Mouse (Mus musculus): ENCODE data around the gene Mcts1. TPM values are rescaled to one million over a fixed set of nuclear protein-coding genes. Genes with fewer than 3 reads are reported as not detected.
A peak's percentile ranks its signal among the peaks of the same experiment; 100 is the strongest.

Mcts1 gene
- polyA plus RNA-seq, 1 experiment from 2014 or later: 82.4 TPM

DNA sequence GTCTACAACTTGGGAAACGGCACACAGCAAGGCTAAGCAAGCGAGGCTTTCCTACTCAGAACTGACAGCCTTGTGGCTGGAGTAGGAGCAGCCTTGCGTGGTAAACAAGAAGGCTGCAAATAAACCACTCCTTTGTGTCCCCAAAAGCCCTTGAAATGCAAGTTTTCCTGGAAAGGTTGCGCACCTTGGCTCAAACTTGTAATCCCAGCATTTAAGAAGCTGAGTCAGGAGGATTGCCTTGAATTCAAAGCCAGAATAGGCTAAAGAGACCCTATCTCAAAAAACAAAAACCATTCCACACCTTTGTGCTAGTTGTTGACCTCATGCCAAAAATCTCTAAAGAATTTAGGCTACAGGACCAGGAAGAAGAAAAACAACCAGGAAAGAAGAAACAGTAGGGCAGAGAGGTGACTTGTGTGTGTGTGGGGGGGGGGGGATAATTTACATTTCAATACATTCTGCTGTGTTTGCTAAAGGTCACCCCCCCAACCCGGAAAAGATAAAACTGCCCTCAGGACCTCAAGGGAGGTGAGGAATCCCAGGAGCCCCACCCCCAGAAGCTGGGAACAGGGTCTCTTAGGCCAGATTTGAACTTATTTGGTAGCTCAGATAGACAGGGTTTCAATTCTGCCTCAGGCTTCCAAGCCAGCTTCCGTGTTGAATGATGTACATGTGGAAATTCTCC, 33.7 kb upstream of the Mcts1 start:
- DNase-seq (ENCODE audit: low spot score) (no peak), ATAC-seq (ENCODE audit: low FRiP score, low TSS enrichment) (no peak)
- TF ChIP-seq CTCF (IDR thresholded peaks at IDR 0.05; ENCODE audit: low read depth) (no peak), EP300 (optimal IDR thresholded peaks at IDR 0.05) (no peak)
- 66% methylated on average over 6 of the region's 6 CpGs for WGBS
- no peak overlapping the region for H3K4me3 ChIP-seq (ENCODE audit: low read depth, low read length)
- no peak overlapping the region for H3K4me2 ChIP-seq (replicated peaks; ENCODE audit: low read depth)
- H3K27me3 ChIP-seq (ENCODE audit: control insufficient read depth, insufficient read depth, low read length): no peaks in the 10 kb centered on the region
- no peaks in the 10 kb centered on the region for H3K9me3 ChIP-seq (ENCODE audit: control insufficient read depth, low read length)
- H3K4me1 ChIP-seq (replicated peaks; ENCODE audit: control insufficient read depth, insufficient read depth): no peaks in the 10 kb centered on the region
- no peak overlapping the region for H3K27ac ChIP-seq (replicated peaks)
- H3K9ac ChIP-seq (ENCODE audit: low read length): no peak overlapping the region
- no peaks in the 10 kb centered on the region for H3K36me3 ChIP-seq (ENCODE audit: control insufficient read depth, insufficient read depth, low read length)

- H3K36me3 ChIP-seq (ENCODE audit: control insufficient read depth, insufficient read depth, low read length): no peaks in the 10 kb centered on the region
- no peak within 1 kb of the TSS for H3K9ac ChIP-seq (ENCODE audit: low read length)
- no peak for DNase-seq (ENCODE audit: low spot score)
- H3K4me2 ChIP-seq (replicated peaks; ENCODE audit: low read depth): no peak within 1 kb of the TSS
- TF ChIP-seq EP300 (optimal IDR thresholded peaks at IDR 0.05) (no peak), CTCF (IDR thresholded peaks at IDR 0.05; ENCODE audit: low read depth) (no peak)
- WGBS: 84% methylated on average over 15 of the region's 15 CpGs
- no peak within 1 kb of the TSS for H3K4me3 ChIP-seq (ENCODE audit: low read depth, low read length)
- no peaks in the 10 kb centered on the region for H3K27me3 ChIP-seq (ENCODE audit: control insufficient read depth, insufficient read depth, low read length)
- no peaks in the 10 kb centered on the region for H3K4me1 ChIP-seq (replicated peaks; ENCODE audit: control insufficient read depth, insufficient read depth)
- H3K27ac ChIP-seq (replicated peaks): no peak within 1 kb of the TSS
- ATAC-seq (ENCODE audit: low FRiP score, low TSS enrichment): peak; percentile 56; the same call in 1 of the 2 replicates
- H3K9me3 ChIP-seq (ENCODE audit: control insufficient read depth, low read length): no peaks in the 10 kb centered on the region
Measured at GRCm38 (mm10) chrX:38576078-38576477, 24.3 kb upstream of the Mcts1 start, which contains the start of gene Cul4b. Cul4b (minus strand) TSS chrX:38576196.

- DNase-seq (ENCODE audit: low spot score) (no peak), ATAC-seq (ENCODE audit: low FRiP score, low TSS enrichment) (no peak)
- Histone ChIP-seq H3K4me2 (replicated peaks; ENCODE audit: low read depth) (no peak overlapping the region), H3K4me3 (ENCODE audit: low read depth, low read length) (no peak overlapping the region), H3K9me3 (ENCODE audit: control insufficient read depth, low read length) (no peaks in the 10 kb centered on the region), H3K36me3 (ENCODE audit: control insufficient read depth, insufficient read depth, low read length) (no peaks in the 10 kb centered on the region), H3K27me3 (ENCODE audit: control insufficient read depth, insufficient read depth, low read length) (no peaks in the 10 kb centered on the region), H3K27ac (replicated peaks) (no peak overlapping the region), H3K4me1 (replicated peaks; ENCODE audit: control insufficient read depth, insufficient read depth) (no peaks in the 10 kb centered on the region), H3K9ac (ENCODE audit: low read length) (no peak overlapping the region)
- WGBS: 88% methylated on average over 1 of the region's 1 CpGs
- TF ChIP-seq EP300 (optimal IDR thresholded peaks at IDR 0.05) (no peak), CTCF (IDR thresholded peaks at IDR 0.05; ENCODE audit: low read depth) (no peak)
Measured at GRCm38 (mm10) chrX:38581140-38581539, 19.2 kb upstream of the Mcts1 start.

DNA sequence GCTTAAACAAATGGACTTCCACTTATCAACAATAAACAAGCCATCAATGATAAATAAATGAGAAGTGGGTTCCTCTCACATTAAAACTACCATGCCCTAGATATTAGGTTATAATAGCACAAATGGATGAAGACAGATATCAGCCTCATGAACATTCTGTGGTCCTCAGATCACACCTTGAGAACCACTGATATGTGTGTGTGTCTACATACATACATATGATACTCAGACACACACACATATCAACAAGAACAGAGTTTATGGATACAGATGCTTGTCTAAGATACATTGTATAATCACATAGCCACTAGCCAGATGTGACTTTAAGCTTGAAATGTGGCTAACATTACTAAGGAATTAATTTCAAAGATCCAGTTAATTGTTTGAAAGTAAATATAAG, 17.1 kb upstream of the Mcts1 start:
- H3K27me3 ChIP-seq (ENCODE audit: control insufficient read depth, insufficient read depth, low read length): no peaks in the 10 kb centered on the region
- no peak overlapping the region for H3K4me2 ChIP-seq (replicated peaks; ENCODE audit: low read depth)
- no peaks in the 10 kb centered on the region for H3K36me3 ChIP-seq (ENCODE audit: control insufficient read depth, insufficient read depth, low read length)
- no peak for DNase-seq (ENCODE audit: low spot score)
- ATAC-seq (ENCODE audit: low FRiP score, low TSS enrichment): no peak
- no peaks in the 10 kb centered on the region for H3K4me1 ChIP-seq (replicated peaks; ENCODE audit: control insufficient read depth, insufficient read depth)
- H3K27ac ChIP-seq (replicated peaks): no peak overlapping the region
- H3K9me3 ChIP-seq (ENCODE audit: control insufficient read depth, low read length): no peaks in the 10 kb centered on the region
- no peak overlapping the region for H3K4me3 ChIP-seq (ENCODE audit: low read depth, low read length)
- TF ChIP-seq CTCF (IDR thresholded peaks at IDR 0.05; ENCODE audit: low read depth): no peak
- TF ChIP-seq EP300 (optimal IDR thresholded peaks at IDR 0.05): no peak
- H3K9ac ChIP-seq (ENCODE audit: low read length): no peak overlapping the region

DNA sequence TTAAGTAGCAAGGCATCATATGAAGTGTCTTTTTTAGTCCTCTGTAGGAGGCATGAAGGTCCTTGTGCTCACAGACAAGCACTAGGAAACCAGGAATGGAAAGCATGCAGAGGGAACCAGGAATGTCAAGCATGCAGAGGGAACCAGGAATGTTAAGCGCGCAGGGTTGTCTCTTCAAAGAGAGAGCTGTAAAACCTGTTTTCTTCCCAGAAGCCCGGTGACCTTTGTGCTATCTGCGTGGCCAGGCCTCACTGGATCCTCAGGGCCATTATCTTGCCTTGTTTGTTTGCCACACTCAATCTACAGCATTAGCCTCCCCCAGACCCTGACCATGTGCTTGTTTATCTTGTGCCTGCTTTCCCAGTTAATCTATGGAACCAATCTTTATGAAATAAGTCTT, 10.6 kb upstream of the Mcts1 start:
- no peaks in the 10 kb centered on the region for H3K4me1 ChIP-seq (replicated peaks; ENCODE audit: control insufficient read depth, insufficient read depth)
- H3K9ac ChIP-seq (ENCODE audit: low read length): no peak overlapping the region
- TF ChIP-seq CTCF (IDR thresholded peaks at IDR 0.05; ENCODE audit: low read depth) (no peak), EP300 (optimal IDR thresholded peaks at IDR 0.05) (no peak)
- no peaks in the 10 kb centered on the region for H3K9me3 ChIP-seq (ENCODE audit: control insufficient read depth, low read length)
- no peak overlapping the region for H3K4me3 ChIP-seq (ENCODE audit: low read depth, low read length)
- DNase-seq (ENCODE audit: low spot score): no peak
- H3K27me3 ChIP-seq (ENCODE audit: control insufficient read depth, insufficient read depth, low read length): no peaks in the 10 kb centered on the region
- WGBS: 21% methylated on average over 4 of the region's 4 CpGs
- no peak overlapping the region for H3K27ac ChIP-seq (replicated peaks)
- H3K4me2 ChIP-seq (replicated peaks; ENCODE audit: low read depth): no peak overlapping the region
- no peak for ATAC-seq (ENCODE audit: low FRiP score, low TSS enrichment)
- no peaks in the 10 kb centered on the region for H3K36me3 ChIP-seq (ENCODE audit: control insufficient read depth, insufficient read depth, low read length)

DNA sequence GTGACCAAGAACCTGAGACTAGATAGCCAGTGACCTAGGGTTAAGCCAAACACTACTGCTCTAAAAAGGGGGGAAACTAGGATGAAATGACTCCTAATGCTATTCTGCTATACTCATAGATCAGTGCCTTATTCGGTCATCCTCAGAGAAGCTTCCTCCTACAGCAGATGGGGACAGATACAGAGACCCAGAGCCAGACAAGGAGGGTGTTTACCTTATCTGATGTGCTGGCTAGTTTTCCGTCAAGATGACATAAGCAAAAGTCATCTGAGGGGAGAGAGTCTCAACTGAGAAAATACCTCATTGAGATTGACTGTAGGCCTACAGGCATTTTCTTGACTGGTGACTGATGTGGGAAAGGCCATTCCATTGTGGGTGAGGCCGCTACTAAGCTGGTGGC, 8.6 kb upstream of the Mcts1 start:
- Histone ChIP-seq H3K4me2 (replicated peaks; ENCODE audit: low read depth) (no peak overlapping the region), H3K27ac (replicated peaks) (no peak overlapping the region), H3K4me1 (replicated peaks; ENCODE audit: control insufficient read depth, insufficient read depth) (no peaks in the 10 kb centered on the region), H3K36me3 (ENCODE audit: control insufficient read depth, insufficient read depth, low read length) (no peaks in the 10 kb centered on the region), H3K4me3 (ENCODE audit: low read depth, low read length) (no peak overlapping the region), H3K9me3 (ENCODE audit: control insufficient read depth, low read length) (no peaks in the 10 kb centered on the region), H3K9ac (ENCODE audit: low read length) (no peak overlapping the region), H3K27me3 (ENCODE audit: control insufficient read depth, insufficient read depth, low read length) (no peaks in the 10 kb centered on the region)
- WGBS: 76% methylated on average over 3 of the region's 3 CpGs
- no peak for DNase-seq (ENCODE audit: low spot score)
- TF ChIP-seq CTCF (IDR thresholded peaks at IDR 0.05; ENCODE audit: low read depth) (no peak), EP300 (optimal IDR thresholded peaks at IDR 0.05) (no peak)
- no peak for ATAC-seq (ENCODE audit: low FRiP score, low TSS enrichment)

Data from stomach, postnatal 0 days (tissue).